Mouse (Mus musculus): ENCODE measurements around the gene Sycp1. TPM values are rescaled to one million over a fixed set of nuclear protein-coding genes. Genes with fewer than 3 reads are reported as not detected.

Gene Sycp1
- polyA plus RNA-seq, 1 experiment from 2014 or later = not detected

GRCm38 (mm10) chr3:102782618-102783017 lies 153.3 kb downstream of the Sycp1 start, which contains the start of gene Tshb:
Tshb (minus strand) TSS chr3:102782718.
- no peak for ATAC-seq
- Histone ChIP-seq H3K4me2 (ENCODE audit: low read length) (no peak within 1 kb of the TSS), H3K4me3 (ENCODE audit: low read length) (no peak within 1 kb of the TSS), H3K9ac (ENCODE audit: low read depth, low read length) (no peak within 1 kb of the TSS), H3K27ac (ENCODE audit: low read depth, low read length) (no peak within 1 kb of the TSS), H3K27me3 (replicated peaks; ENCODE audit: control insufficient read depth, insufficient read depth, low read length) (no peaks in the 10 kb centered on the region), H3K9me3 (ENCODE audit: control insufficient read depth, low read length) (no peaks in the 10 kb centered on the region), H3K4me1 (ENCODE audit: control insufficient read depth, insufficient read depth, low read depth, low read length) (no peaks in the 10 kb centered on the region), H3K36me3 (ENCODE audit: control insufficient read depth, insufficient read depth, low read length) (no peaks in the 10 kb centered on the region)
- WGBS = 79% methylated on average over 2 of the region's 2 CpGs

DNA sequence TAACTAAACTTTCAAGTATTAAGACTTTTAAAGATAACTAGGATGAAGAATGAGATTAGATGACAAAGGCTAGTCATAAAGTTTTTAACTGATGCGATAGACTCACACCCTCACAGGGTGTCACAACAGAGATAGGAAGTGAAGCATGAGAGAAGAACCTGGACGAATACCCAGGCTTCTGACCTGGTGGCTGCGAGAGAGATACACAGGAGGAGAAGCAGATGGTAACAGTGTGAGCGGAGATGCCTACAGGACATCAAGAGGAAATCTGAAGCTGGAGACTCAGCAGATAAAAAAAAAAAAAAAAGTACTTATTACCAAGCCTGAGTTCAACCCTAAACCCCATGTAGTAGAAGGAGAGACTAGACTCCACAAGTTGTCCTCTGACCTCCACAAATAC lies 162.9 kb downstream of the Sycp1 start:
- H3K4me3 ChIP-seq (ENCODE audit: low read length) = no peak overlapping the region

More for the DNA sequence above, 162.9 kb downstream of the Sycp1 start:
- H3K9ac ChIP-seq (ENCODE audit: low read depth, low read length) = no peak overlapping the region
- H3K36me3 ChIP-seq (ENCODE audit: control insufficient read depth, insufficient read depth, low read length) = no peaks in the 10 kb centered on the region
- ATAC-seq = no peak
- H3K27ac ChIP-seq (ENCODE audit: low read depth, low read length) = no peak overlapping the region
- no peaks in the 10 kb centered on the region for H3K9me3 ChIP-seq (ENCODE audit: control insufficient read depth, low read length)
- 93% methylated on average over 4 of the region's 4 CpGs for WGBS
- H3K27me3 ChIP-seq (replicated peaks; ENCODE audit: control insufficient read depth, insufficient read depth, low read length) = no peaks in the 10 kb centered on the region
- H3K4me2 ChIP-seq (ENCODE audit: low read length) = no peak overlapping the region
- H3K4me1 ChIP-seq (ENCODE audit: control insufficient read depth, insufficient read depth, low read depth, low read length) = no peaks in the 10 kb centered on the region

Other genes with a start within 250 kb of the Sycp1 start
- gene Tspan2, start 201.6 kb downstream of the Sycp1 start, polyA plus RNA-seq (2015; fragmentation: Nextera tagmentation; extraction: Ambion mirVana) = 14.9 and 15.6 TPM in 2 replicates
- gene Tshb, start 153.4 kb downstream of the Sycp1 start, polyA plus RNA-seq (2015; fragmentation: Nextera tagmentation; extraction: Ambion mirVana) = 0.27 and 0.40 TPM in 2 replicates
- gene Nr1h5, start 28.0 kb upstream of the Sycp1 start, polyA plus RNA-seq (2015; fragmentation: Nextera tagmentation; extraction: Ambion mirVana) = 0.09 TPM in 1 of 2 replicates, not detected in the other
- gene Sike1, start 59.6 kb upstream of the Sycp1 start, polyA plus RNA-seq (2015; fragmentation: Nextera tagmentation; extraction: Ambion mirVana) = 58.0 and 60.8 TPM in 2 replicates
- gene Csde1, start 84.3 kb upstream of the Sycp1 start, polyA plus RNA-seq (2015; fragmentation: Nextera tagmentation; extraction: Ambion mirVana) = 312 and 328 TPM in 2 replicates
- 78.9 and 97.5 TPM in 2 replicates for gene Nras, start 122.2 kb upstream of the Sycp1 start, polyA plus RNA-seq (2015; fragmentation: Nextera tagmentation; extraction: Ambion mirVana)
- 1.2 TPM in 1 of 2 replicates, not detected in the other for gene Ampd1, start 137.9 kb upstream of the Sycp1 start, polyA plus RNA-seq (2015; fragmentation: Nextera tagmentation; extraction: Ambion mirVana)
- gene Dennd2c, start 166.5 kb upstream of the Sycp1 start, polyA plus RNA-seq (2015; fragmentation: Nextera tagmentation; extraction: Ambion mirVana) = 1.0 and 1.5 TPM in 2 replicates
- gene Bcas2, start 235.6 kb upstream of the Sycp1 start, polyA plus RNA-seq (2015; fragmentation: Nextera tagmentation; extraction: Ambion mirVana) = 200 and 203 TPM in 2 replicates